Mouse (Mus musculus) C2C12 (cell line): ENCODE results near the gene Dnajb13. TPM values are rescaled to one million over a fixed set of nuclear protein-coding genes. Genes with fewer than 3 reads are reported as not detected.

Experiments used
- H3K27me3 ChIP-seq: one replicate; pipeline ENCODE4 v1.6.1; 2011; ENCODE audit not compliant: control insufficient read depth, insufficient read depth, insufficient read length
- H3K36me3 ChIP-seq: one replicate; pipeline ENCODE4 v1.6.1; 2011; ENCODE audit not compliant: control insufficient read depth, insufficient read depth
- H3K4me3 ChIP-seq: one replicate; pipeline ENCODE4 v1.5.1; 2011; ENCODE audit warnings: mild to moderate bottlenecking, control low read depth; ENCODE audit not compliant: poor library complexity, insufficient read depth, severe bottlenecking
- H3K79me2 ChIP-seq: one replicate; pipeline ENCODE4 v1.6.1; 2011; ENCODE audit not compliant: control insufficient read depth, insufficient read depth
- H3K79me3 ChIP-seq: one replicate; pipeline ENCODE4 v1.6.1; 2011; ENCODE audit warnings: low read depth, control low read depth
- H3ac ChIP-seq: one replicate; pipeline ENCODE3; 2011; ENCODE audit warnings: low read depth; ENCODE audit not compliant: control insufficient read depth, insufficient read length
- CEBPB ChIP-seq: IDR thresholded peaks from one replicate; pipeline ENCODE4 v1.6.1; 2011; ENCODE audit warnings: low read depth, mild to moderate bottlenecking, control low read depth, moderate library complexity
- CTCF ChIP-seq: IDR thresholded peaks from one replicate; pipeline ENCODE4 v1.5.1; 2011; ENCODE audit not compliant: control insufficient read depth, insufficient read depth, insufficient read length
- FOSL1 ChIP-seq: IDR thresholded peaks from one replicate; pipeline ENCODE4 v1.8.0; 2011; ENCODE audit warnings: mild to moderate bottlenecking, low read length; ENCODE audit not compliant: poor library complexity, insufficient read depth, severe bottlenecking
- MAX ChIP-seq: IDR thresholded peaks from one replicate; pipeline ENCODE4 v1.6.1; 2011; ENCODE audit warnings: mild to moderate bottlenecking, control low read depth
- MYOD1 ChIP-seq: IDR thresholded peaks from one replicate; pipeline ENCODE4 v1.6.1; 2011; ENCODE audit warnings: low read depth; ENCODE audit not compliant: control insufficient read depth, insufficient read length
- MYOG ChIP-seq: IDR thresholded peaks from one replicate; pipeline ENCODE4 v1.6.1; 2011; ENCODE audit not compliant: control insufficient read depth, insufficient read length; ENCODE audit errors: extremely low read depth
- USF1 ChIP-seq: IDR thresholded peaks from one replicate; pipeline ENCODE4 v1.6.1; 2011; ENCODE audit warnings: low read depth, mild to moderate bottlenecking, control low read depth, moderate library complexity
- polyA plus RNA-seq: library from polyadenylated mRNA; unstranded; fragments of >200 nt; fragmentation: generic; extraction: Trizol; gene quantifications from one replicate; pipeline ENCODE4 v1.2.1, GENCODE M21; 2012; ENCODE audit warnings: missing spikeins

Dnajb13 gene
- polyA plus RNA-seq, 1 experiment = 0.07 TPM

DNA sequence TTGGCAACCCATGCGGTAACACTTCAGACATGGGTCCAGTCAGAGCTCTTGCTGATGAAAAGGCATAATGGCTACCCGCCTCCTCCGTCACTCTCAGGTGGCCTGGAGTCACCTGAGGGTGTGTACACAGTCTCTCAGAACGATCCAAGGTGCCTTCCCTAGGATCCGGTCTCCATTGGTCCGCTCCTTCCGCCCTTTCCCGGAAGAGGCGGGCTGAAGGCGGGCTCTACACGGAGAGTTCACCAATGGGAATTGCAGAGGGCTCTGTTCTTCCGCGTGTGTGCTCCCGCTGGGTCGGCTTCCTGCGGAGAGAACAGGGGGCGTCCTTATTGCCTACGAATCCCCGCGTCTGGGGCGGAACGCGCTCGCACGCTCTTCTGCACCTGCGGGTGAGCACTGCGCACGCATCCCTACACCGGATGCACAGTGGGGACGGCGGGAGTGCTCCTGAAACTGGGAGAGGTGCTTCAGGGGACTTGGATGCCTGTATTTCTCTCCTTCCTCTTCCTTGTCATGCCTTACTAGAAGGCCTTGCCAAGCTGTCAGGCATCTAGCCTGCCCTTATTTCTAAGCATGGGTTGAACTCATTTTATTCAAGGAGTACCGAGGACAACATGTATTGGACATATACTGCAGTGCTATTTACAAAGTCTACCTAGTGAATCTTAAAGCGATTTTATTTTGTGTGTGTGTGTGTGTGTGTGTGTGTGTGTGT, 22.2 kb upstream of the Dnajb13 start, which contains the start of gene Coa4:
Coa4 (plus strand) TSS at position 268 of the 715 bp plus-strand sequence.
- Histone ChIP-seq H3K79me3 (peaks cover 3% of the 10 kb centered on the region), H3K27me3 (no peaks in the 10 kb centered on the region), H3K36me3 (no peaks in the 10 kb centered on the region), H3K4me3 (peak within 1 kb of the TSS; percentile 39), H3ac (peak within 1 kb of the TSS; percentile 89), H3K79me2 (no peaks in the 10 kb centered on the region)
- no peak for TF ChIP-seq CEBPB
- TF ChIP-seq MYOG = no peak
- TF ChIP-seq MYOD1 = no peak
- no peak for TF ChIP-seq CTCF
- TF ChIP-seq FOSL1 = no peak
- TF ChIP-seq USF1 = no peak
- no peak for TF ChIP-seq MAX

DNA sequence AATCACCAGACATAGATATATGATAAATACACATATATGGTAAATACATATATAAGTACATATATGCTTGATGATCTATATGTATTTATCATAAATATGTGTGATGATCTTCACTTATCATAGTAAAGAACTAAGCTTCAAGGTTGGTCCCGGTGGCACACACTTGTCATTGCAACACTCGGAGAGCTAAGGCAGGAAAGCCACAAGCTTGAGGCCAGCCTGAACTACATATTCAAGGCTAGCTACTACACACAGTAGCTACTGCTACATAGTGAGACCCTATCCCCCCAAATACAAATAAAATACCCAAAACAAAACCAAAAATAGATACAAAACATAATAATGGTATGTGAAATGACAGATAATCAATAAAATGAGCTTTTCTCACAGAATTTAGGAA, 21.1 kb upstream of the Dnajb13 start:
- Histone ChIP-seq H3K79me3 (peaks cover 3% of the 10 kb centered on the region), H3K4me3 (no peak overlapping the region), H3ac (no peak overlapping the region), H3K36me3 (no peaks in the 10 kb centered on the region), H3K79me2 (no peaks in the 10 kb centered on the region), H3K27me3 (no peaks in the 10 kb centered on the region)
- TF ChIP-seq MYOG (no peak), FOSL1 (no peak), CEBPB (no peak)

- no peaks in the 10 kb centered on the region for H3K36me3 ChIP-seq
- H3K4me3 ChIP-seq = no peak overlapping the region
- TF ChIP-seq MAX (no peak), MYOD1 (no peak), CEBPB (no peak), FOSL1 (no peak), USF1 (no peak), CTCF (no peak), MYOG (no peak)
- no peaks in the 10 kb centered on the region for H3K27me3 ChIP-seq
- H3ac ChIP-seq = no peak overlapping the region
- no peaks in the 10 kb centered on the region for H3K79me2 ChIP-seq
- H3K79me3 ChIP-seq = peaks cover 3% of the 10 kb centered on the region
These were observed 19.5 kb upstream of the Dnajb13 start for GRCm38 (mm10) chr7:100534216-100534615.

- Histone ChIP-seq H3K27me3 (no peaks in the 10 kb centered on the region), H3K4me3 (no peak overlapping the region), H3K36me3 (no peaks in the 10 kb centered on the region), H3K79me2 (no peaks in the 10 kb centered on the region), H3ac (no peak overlapping the region), H3K79me3 (peaks cover 3% of the 10 kb centered on the region)
- TF ChIP-seq FOSL1 = no peak
- TF ChIP-seq MYOG = no peak
- TF ChIP-seq CEBPB = no peak
- no peak for TF ChIP-seq MYOD1
These were observed 18.7 kb upstream of the Dnajb13 start for GRCm38 (mm10) chr7:100533503-100533902.

DNA sequence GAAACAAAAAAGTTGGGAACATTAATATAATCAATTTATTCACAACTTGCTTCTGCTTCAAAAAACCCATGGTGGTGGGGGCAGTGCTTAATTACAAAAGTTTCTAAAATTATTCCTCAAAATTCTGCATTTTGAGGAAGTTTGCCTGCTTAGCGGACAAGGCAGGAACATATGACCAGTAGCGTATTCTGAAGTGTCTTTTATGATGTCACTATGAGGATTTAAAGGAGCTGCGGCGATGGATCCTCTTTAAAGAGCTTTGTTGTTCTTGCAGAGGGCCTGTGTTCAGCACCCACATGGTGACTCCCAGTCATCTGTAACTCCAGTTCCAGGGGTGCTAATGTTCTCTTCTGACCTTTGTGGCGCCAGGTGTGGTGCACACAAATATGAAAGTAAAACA, 16.0 kb upstream of the Dnajb13 start:
- H3K4me3 ChIP-seq = no peak overlapping the region
- H3K79me2 ChIP-seq = no peaks in the 10 kb centered on the region
- H3ac ChIP-seq = no peak overlapping the region
- H3K79me3 ChIP-seq = no peaks in the 10 kb centered on the region
- no peak for TF ChIP-seq CEBPB
- TF ChIP-seq MYOG = no peak
- TF ChIP-seq FOSL1 = no peak
- TF ChIP-seq CTCF = no peak
- no peak for TF ChIP-seq USF1
- no peak for TF ChIP-seq MAX
- TF ChIP-seq MYOD1 = no peak
- no peaks in the 10 kb centered on the region for H3K36me3 ChIP-seq
- no peaks in the 10 kb centered on the region for H3K27me3 ChIP-seq

DNA sequence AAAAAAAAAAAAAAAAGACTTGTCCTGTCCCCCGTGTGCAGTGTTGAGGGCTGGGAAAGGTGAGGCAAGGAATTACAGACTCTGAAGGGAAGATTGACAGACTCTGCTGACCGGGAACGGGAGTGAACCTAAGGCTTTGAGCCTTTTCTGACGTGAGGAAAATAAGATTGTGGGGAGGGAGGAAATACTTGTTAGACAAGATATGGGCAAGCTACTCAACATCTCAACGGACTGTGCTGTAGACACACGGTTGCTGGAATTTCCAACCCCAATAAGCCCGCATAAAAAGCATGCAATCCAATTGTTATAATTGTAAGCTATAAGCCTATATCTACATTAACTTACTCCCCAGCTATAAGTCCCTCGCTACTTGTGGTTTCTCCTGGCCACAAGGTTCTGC, 9.9 kb upstream of the Dnajb13 start:
- Histone ChIP-seq H3K79me2 (no peaks in the 10 kb centered on the region), H3ac (no peak overlapping the region)

More for the DNA sequence above, 9.9 kb upstream of the Dnajb13 start:
- Histone ChIP-seq H3K36me3 (no peaks in the 10 kb centered on the region), H3K79me3 (no peaks in the 10 kb centered on the region), H3K27me3 (no peaks in the 10 kb centered on the region), H3K4me3 (no peak overlapping the region)
- TF ChIP-seq MAX (no peak), MYOG (no peak), FOSL1 (no peak), USF1 (no peak), CTCF (no peak), CEBPB (no peak), MYOD1 (no peak)
